Mouse (Mus musculus): ENCODE data around the gene Pxmp4.

- TF ChIP-seq EP300 (IDR thresholded peaks at IDR 0.05; ENCODE audit: insufficient read depth, low read depth, low read length): no peak
- TF ChIP-seq CTCF (IDR thresholded peaks at IDR 0.05; ENCODE audit: low read depth, low read length): no peak
Observed at GRCm38 (mm10) chr2:154615674-154616073, 12.2 kb upstream of the Pxmp4 start.

All from ES-Bruce4 (cell line).